Mouse (Mus musculus) liver, embryonic 14.5 days (tissue): Measurements from ENCODE around the gene Pmepa1.

ENCODE experiments used
- CTCF ChIP-seq: IDR thresholded peaks from 2 replicates; pipeline ENCODE4 v1.5.1; 2016; ENCODE audit warnings: antibody characterized with exemption, low read depth, control low read depth
- EP300 ChIP-seq: IDR thresholded peaks from 2 replicates; pipeline ENCODE4 v1.6.1; 2016; ENCODE audit warnings: antibody characterized with exemption, low read depth

GRCm38 (mm10) chr2:173256552-173256949 lies 19.8 kb downstream of the Pmepa1 start:
- TF ChIP-seq EP300 (no peak), CTCF (no peak)
